Mouse (Mus musculus) B cell, adult 2 months (primary cell): ENCODE measurements around the gene Ttc24.

ENCODE experiments used
- DNase-seq, 2 experiments: peaks; one replicate each; pipeline ENCODE4 v3.0.0; 2022

Ttc24 gene

GRCm38 (mm10) chr3:88078204-88078603 is at the start of gene Ttc24:
TSS of gene Ttc24 (minus strand) at chr3:88078304.
- no peak for DNase-seq

GRCm38 (mm10) chr3:88127636-88128035 is 49.5 kb upstream of the Ttc24 start:
- DNase-seq: no peak

GRCm38 (mm10) chr3:88126181-88126580 is 48.1 kb upstream of the Ttc24 start:
- no peak for DNase-seq

- DNase-seq: no peak
These were observed 47.1 kb upstream of the Ttc24 start for GRCm38 (mm10) chr3:88125195-88125594.

- DNase-seq: no peak
These were observed 43.3 kb upstream of the Ttc24 start for GRCm38 (mm10) chr3:88121164-88122131.

GRCm38 (mm10) chr3:88120117-88120651 is 42.1 kb upstream of the Ttc24 start:
- no peak for DNase-seq

- DNase-seq: no peak
These were observed 36.3 kb upstream of the Ttc24 start for GRCm38 (mm10) chr3:88114396-88114795.

- no peak for DNase-seq
These were observed 31.0 kb upstream of the Ttc24 start for GRCm38 (mm10) chr3:88109126-88109525.

GRCm38 (mm10) chr3:88106126-88106525 is 28.0 kb upstream of the Ttc24 start:
- DNase-seq: no peak

GRCm38 (mm10) chr3:88102611-88103010 is 24.5 kb upstream of the Ttc24 start:
- DNase-seq: no peak

GRCm38 (mm10) chr3:88102196-88102595 is 24.1 kb upstream of the Ttc24 start:
- no peak for DNase-seq

- DNase-seq: no peak
These were observed 23.6 kb upstream of the Ttc24 start for GRCm38 (mm10) chr3:88101736-88102135.

- DNase-seq: no peak
These were observed 22.1 kb upstream of the Ttc24 start for GRCm38 (mm10) chr3:88100251-88100650.

GRCm38 (mm10) chr3:88097666-88098065 is 19.6 kb upstream of the Ttc24 start:
- DNase-seq: no peak

- no peak for DNase-seq
These were observed 16.0 kb upstream of the Ttc24 start for GRCm38 (mm10) chr3:88094126-88094525.

GRCm38 (mm10) chr3:88090616-88091015 is 12.5 kb upstream of the Ttc24 start:
- DNase-seq: no peak

- DNase-seq: no peak
These were observed 12.0 kb upstream of the Ttc24 start for GRCm38 (mm10) chr3:88090106-88090505.

- peak; percentile 59 to 64 for DNase-seq
These were observed 9.6 kb upstream of the Ttc24 start for GRCm38 (mm10) chr3:88087688-88088087.

GRCm38 (mm10) chr3:88085459-88085858 is 7.4 kb upstream of the Ttc24 start:
- no peak for DNase-seq

- no peak for DNase-seq
These were observed 5.9 kb upstream of the Ttc24 start for GRCm38 (mm10) chr3:88084001-88084400.

- DNase-seq: peak; percentile 30 to 44
These were observed 4.6 kb upstream of the Ttc24 start for GRCm38 (mm10) chr3:88082663-88083062.

GRCm38 (mm10) chr3:88082224-88082618 is 4.1 kb upstream of the Ttc24 start:
- peak in 1 of 2 experiments; percentile 23 for DNase-seq

- peak; percentile 80 to 83 for DNase-seq
These were observed 3.5 kb upstream of the Ttc24 start, which contains the start of gene Iqgap3 for GRCm38 (mm10) chr3:88081345-88082223. TSS of gene Iqgap3 (plus strand) at chr3:88081971.
